Mouse (Mus musculus) ES-Bruce4 (cell line): ENCODE measurements around the gene Synpo2. TPM values are rescaled to one million over a fixed set of nuclear protein-coding genes. Genes with fewer than 3 reads are reported as not detected.

ENCODE experiments used
- H3K27ac ChIP-seq: 2 replicates; pipeline ENCODE4 v1.5.1; 2012; ENCODE audit warnings: low read length, inconsistent platforms; ENCODE audit not compliant: insufficient read depth
- H3K27me3 ChIP-seq: 2 replicates; pipeline ENCODE4 v1.6.1; 2012; ENCODE audit warnings: mild to moderate bottlenecking, low read length, inconsistent platforms; ENCODE audit not compliant: control insufficient read depth, poor library complexity, insufficient read depth, severe bottlenecking
- H3K36me3 ChIP-seq: 2 replicates; pipeline ENCODE4 v1.6.1; 2012; ENCODE audit warnings: inconsistent platforms, mild to moderate bottlenecking, low read length, moderate library complexity; ENCODE audit not compliant: control insufficient read depth, poor library complexity, insufficient read depth, severe bottlenecking
- H3K4me1 ChIP-seq: one replicate; pipeline ENCODE4 v1.8.1; 2011; ENCODE audit warnings: low read length; ENCODE audit not compliant: control insufficient read depth, insufficient read depth
- H3K4me3 ChIP-seq: 2 replicates; pipeline ENCODE4 v1.5.1; 2011; ENCODE audit warnings: low read depth, mild to moderate bottlenecking, low read length
- H3K9ac ChIP-seq: 2 replicates; pipeline ENCODE4 v1.6.1; 2012; ENCODE audit warnings: low read depth, mild to moderate bottlenecking, inconsistent platforms; ENCODE audit not compliant: poor library complexity, severe bottlenecking
- H3K9me3 ChIP-seq: replicated peaks from 2 replicates; pipeline ENCODE4 v1.6.1; 2012; ENCODE audit warnings: mild to moderate bottlenecking, low read length, inconsistent platforms; ENCODE audit not compliant: control insufficient read depth, poor library complexity, insufficient read depth, severe bottlenecking
- CTCF ChIP-seq: IDR thresholded peaks from one replicate; pipeline ENCODE4 v1.8.1; 2011; ENCODE audit warnings: low read depth, low read length
- EP300 ChIP-seq: IDR thresholded peaks from 2 replicates; pipeline ENCODE4 v1.6.1; 2011; ENCODE audit warnings: low read depth, low read length; ENCODE audit not compliant: insufficient read depth
- POLR2A ChIP-seq: IDR thresholded peaks from one replicate; pipeline ENCODE4 v1.8.1; 2011; ENCODE audit warnings: low read length; ENCODE audit not compliant: insufficient read depth
- polyA plus RNA-seq: library from polyadenylated mRNA; stranded (reverse); fragments of >200 nt; gene quantifications from 2 replicates; pipeline ENCODE4 v1.2.4, GENCODE M21; 2011; ENCODE audit warnings: low read depth; ENCODE audit not compliant: missing spikeins, insufficient read depth, insufficient read length

Synpo2 gene
- polyA plus RNA-seq, 1 experiment: 1.8 TPM

GRCm38 (mm10) chr3:123208891-123209290 lies 27.1 kb downstream of the Synpo2 start:
- Histone ChIP-seq H3K9ac (no peak overlapping the region), H3K36me3 (no peaks in the 10 kb centered on the region), H3K27me3 (no peaks in the 10 kb centered on the region; the same call in 1 of the 2 replicates), H3K9me3 (no peaks in the 10 kb centered on the region), H3K4me1 (no peaks in the 10 kb centered on the region), H3K27ac (no peak overlapping the region), H3K4me3 (no peak overlapping the region)
- TF ChIP-seq CTCF: no peak
- no peak for TF ChIP-seq POLR2A
- no peak for TF ChIP-seq EP300

DNA sequence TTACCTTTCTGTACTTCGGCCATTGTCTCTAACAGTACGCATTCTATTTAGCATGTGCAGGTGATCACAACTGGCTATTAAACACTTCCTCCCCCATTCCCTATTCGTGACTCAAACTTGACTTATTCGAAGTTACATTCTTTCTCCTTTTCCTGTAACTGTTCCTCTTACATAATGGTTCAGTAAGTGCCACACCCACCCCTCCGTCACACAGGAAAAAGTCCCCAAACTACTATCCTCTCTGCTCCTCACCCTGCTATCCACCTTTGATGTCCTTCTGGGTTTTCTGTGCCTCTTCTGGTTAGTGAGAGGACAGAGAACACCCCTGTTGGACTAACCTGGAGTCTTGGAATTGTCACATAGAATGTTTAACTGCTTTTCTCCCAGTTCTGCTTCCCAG lies 28.6 kb downstream of the Synpo2 start:
- H3K9me3 ChIP-seq: no peaks in the 10 kb centered on the region
- no peak overlapping the region for H3K9ac ChIP-seq
- H3K36me3 ChIP-seq: no peaks in the 10 kb centered on the region
- H3K27me3 ChIP-seq: no peaks in the 10 kb centered on the region; the same call in 1 of the 2 replicates
- no peak overlapping the region for H3K4me3 ChIP-seq
- TF ChIP-seq CTCF: no peak
- no peaks in the 10 kb centered on the region for H3K4me1 ChIP-seq
- H3K27ac ChIP-seq: no peak overlapping the region

DNA sequence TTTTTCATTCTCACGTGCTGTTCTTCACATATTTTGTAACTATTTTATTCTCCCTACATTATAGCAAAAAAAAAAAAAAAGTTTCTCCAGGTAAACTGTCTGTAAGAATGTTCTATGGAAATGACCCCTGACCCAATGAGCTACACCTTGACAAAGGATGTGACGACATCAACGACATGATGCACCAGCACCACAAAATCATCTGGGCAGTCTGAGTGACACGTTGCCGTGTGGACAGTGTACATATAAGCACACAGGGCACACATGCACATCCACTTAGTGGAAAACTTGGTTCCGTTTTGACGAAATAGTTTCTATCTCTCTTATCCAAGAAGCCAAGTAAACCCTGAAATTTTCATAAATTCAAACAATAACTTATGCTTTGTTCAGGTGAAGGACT lies 30.5 kb downstream of the Synpo2 start:
- TF ChIP-seq CTCF (no peak), EP300 (no peak), POLR2A (no peak)
- H3K4me3 ChIP-seq: no peak overlapping the region
- no peaks in the 10 kb centered on the region for H3K4me1 ChIP-seq
- H3K9ac ChIP-seq: no peak overlapping the region
- no peaks in the 10 kb centered on the region for H3K36me3 ChIP-seq
- H3K27ac ChIP-seq: no peak overlapping the region
- no peaks in the 10 kb centered on the region; the same call in 1 of the 2 replicates for H3K27me3 ChIP-seq
- no peaks in the 10 kb centered on the region for H3K9me3 ChIP-seq

DNA sequence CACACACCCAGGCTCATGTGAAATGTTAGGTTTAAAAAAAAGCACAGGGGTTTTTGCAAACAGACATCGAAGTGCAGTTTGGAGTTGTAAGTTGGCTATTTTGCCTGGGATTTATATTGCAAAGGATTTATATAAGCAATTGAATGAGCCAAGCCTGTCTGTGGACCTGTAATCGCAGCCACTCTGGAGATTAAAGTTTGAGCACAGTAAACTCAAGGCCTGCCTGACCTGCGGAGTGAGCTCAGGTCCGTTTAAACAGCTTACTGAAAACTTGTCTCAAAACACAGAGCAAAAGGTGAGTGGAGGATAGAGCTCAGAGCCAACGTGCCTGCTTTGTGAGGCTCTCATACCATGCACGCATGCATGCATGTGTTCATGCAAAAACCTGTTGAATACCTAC lies 30.9 kb downstream of the Synpo2 start:
- Histone ChIP-seq H3K36me3 (no peaks in the 10 kb centered on the region), H3K27me3 (no peaks in the 10 kb centered on the region; the same call in 1 of the 2 replicates), H3K9me3 (no peaks in the 10 kb centered on the region), H3K4me1 (no peaks in the 10 kb centered on the region), H3K4me3 (no peak overlapping the region), H3K9ac (no peak overlapping the region), H3K27ac (no peak overlapping the region)
- TF ChIP-seq CTCF (no peak), POLR2A (no peak), EP300 (no peak)

- H3K27ac ChIP-seq: no peak overlapping the region
- no peaks in the 10 kb centered on the region for H3K9me3 ChIP-seq
- no peak overlapping the region for H3K4me3 ChIP-seq
- H3K27me3 ChIP-seq: no peaks in the 10 kb centered on the region; the same call in 1 of the 2 replicates
- no peak for TF ChIP-seq CTCF
- no peak for TF ChIP-seq POLR2A
- no peak for TF ChIP-seq EP300
- H3K36me3 ChIP-seq: no peaks in the 10 kb centered on the region
- no peak overlapping the region for H3K9ac ChIP-seq
- H3K4me1 ChIP-seq: no peaks in the 10 kb centered on the region
These were observed 31.3 kb downstream of the Synpo2 start for GRCm38 (mm10) chr3:123204658-123205057.

DNA sequence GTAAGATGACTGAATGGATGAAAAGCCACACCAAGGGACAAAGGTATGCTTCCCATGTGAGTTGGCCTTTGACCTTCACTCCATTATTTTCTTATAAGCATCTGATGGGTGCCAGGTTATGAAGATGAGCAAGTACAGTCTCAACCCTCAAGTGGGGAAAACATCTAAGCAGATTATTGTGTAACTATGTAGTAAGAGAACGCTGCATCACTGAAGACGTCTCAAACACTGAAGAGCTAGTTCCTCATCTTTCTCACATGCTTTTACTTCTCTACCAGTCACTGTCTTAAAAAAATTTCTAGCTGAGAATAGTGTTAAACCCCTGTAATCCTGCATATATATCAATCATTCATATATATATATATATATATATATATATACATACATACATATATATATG lies 34.2 kb downstream of the Synpo2 start:
- no peak overlapping the region for H3K27ac ChIP-seq
- TF ChIP-seq CTCF (no peak), EP300 (no peak), POLR2A (no peak)
- H3K9me3 ChIP-seq: no peaks in the 10 kb centered on the region
- no peaks in the 10 kb centered on the region for H3K36me3 ChIP-seq
- no peak overlapping the region for H3K9ac ChIP-seq
- H3K4me3 ChIP-seq: no peak overlapping the region
- no peaks in the 10 kb centered on the region for H3K4me1 ChIP-seq
- no peaks in the 10 kb centered on the region for H3K27me3 ChIP-seq
